Mouse (Mus musculus): Measurements from ENCODE around the gene Gpr3. TPM values are rescaled to one million over a fixed set of nuclear protein-coding genes. Genes with fewer than 3 reads are reported as not detected.

Gene Gpr3
- polyA plus RNA-seq, 1 experiment: not detected

DNA sequence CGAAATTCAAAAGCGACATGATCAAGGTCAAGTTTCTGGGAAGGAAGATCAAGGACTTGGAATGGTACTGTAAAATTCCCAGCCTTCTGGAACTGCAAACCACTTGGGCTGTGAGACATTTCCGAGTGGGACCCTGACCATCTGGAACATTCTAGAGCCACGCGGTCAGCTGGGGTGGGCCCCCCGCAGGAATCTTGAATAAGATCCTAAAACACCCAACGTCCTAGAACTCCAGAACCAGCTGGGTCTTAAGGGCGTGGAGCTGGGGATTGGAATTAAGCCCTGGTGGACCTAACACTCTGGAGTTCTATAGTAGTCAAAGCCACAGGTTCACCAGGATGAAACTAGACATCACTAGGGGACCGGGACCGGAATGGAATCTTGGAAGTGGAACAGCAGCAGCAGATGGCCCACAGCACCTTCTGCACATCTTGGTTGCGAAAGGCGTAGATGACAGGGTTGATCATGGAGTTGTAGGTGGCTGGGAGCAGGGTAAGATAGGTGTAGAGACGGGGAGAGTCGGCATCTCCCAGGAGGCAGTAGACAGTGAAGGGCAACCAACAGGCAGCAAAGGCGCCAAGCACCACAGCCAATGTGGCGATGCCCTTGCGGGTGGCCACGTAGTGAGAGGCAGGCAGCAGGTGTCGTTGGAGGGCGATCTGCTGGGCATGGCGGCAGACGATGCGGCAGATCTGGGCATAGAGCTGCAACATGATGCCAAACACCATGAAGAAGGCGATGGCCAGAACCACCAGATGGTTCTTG is 2.1 kb downstream of the Gpr3 start:
- TF ChIP-seq POLR2A (IDR thresholded peaks at IDR 0.05; ENCODE audit: low read depth, low read length) (no peak), CTCF (IDR thresholded peaks at IDR 0.05; ENCODE audit: extremely low read depth, insufficient read length, insufficient replicate concordance, low read depth, low read length) (no peak)
- Histone ChIP-seq H3K27ac (ENCODE audit: insufficient read depth, low read depth, low read length) (no peak overlapping the region), H3K4me1 (ENCODE audit: control insufficient read depth, insufficient read depth, insufficient read length, low read length) (peaks cover 11% of the 10 kb centered on the region), H3K27me3 (ENCODE audit: control insufficient read depth, insufficient read depth, low read length) (peaks cover 2% of the 10 kb centered on the region; the same call in 1 of the 2 replicates), H3K4me3 (ENCODE audit: low read depth, low read length) (no peak overlapping the region), H3K36me3 (ENCODE audit: control insufficient read depth, insufficient read depth, low read length) (no peaks in the 10 kb centered on the region)
- 91% methylated on average over 24 of the region's 24 CpGs for WGBS

DNA sequence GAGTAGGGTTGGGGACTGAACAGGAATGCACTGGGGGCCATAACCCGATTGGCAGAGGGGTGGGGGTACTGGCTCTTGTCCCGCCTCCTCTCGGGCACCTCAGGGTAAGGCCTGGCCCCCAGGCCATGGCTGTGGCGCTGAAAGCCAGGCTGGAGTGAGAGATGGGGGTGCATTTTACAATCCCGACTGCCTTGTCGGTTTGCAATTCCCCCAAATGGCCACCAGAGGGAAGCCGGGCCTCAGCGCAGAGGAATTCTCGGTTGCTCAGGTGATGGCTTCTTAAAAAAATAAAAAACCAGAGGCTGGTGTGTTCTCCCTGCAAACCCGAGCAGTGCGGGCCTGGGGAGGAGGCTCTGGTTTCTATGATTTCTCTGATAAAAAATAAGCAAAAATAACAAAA is 3.0 kb downstream of the Gpr3 start:
- peaks cover 11% of the 10 kb centered on the region for H3K4me1 ChIP-seq (ENCODE audit: control insufficient read depth, insufficient read depth, insufficient read length, low read length)
- H3K27me3 ChIP-seq (ENCODE audit: control insufficient read depth, insufficient read depth, low read length): peaks cover 2% of the 10 kb centered on the region; the same call in 1 of the 2 replicates
- 3% methylated on average over 11 of the region's 11 CpGs for WGBS
- no peak overlapping the region for H3K4me3 ChIP-seq (ENCODE audit: low read depth, low read length)
- no peaks in the 10 kb centered on the region for H3K36me3 ChIP-seq (ENCODE audit: control insufficient read depth, insufficient read depth, low read length)
- TF ChIP-seq CTCF (IDR thresholded peaks at IDR 0.05; ENCODE audit: extremely low read depth, insufficient read length, insufficient replicate concordance, low read depth, low read length) (peak; percentile 92), POLR2A (IDR thresholded peaks at IDR 0.05; ENCODE audit: low read depth, low read length) (no peak)
- no peak overlapping the region for H3K27ac ChIP-seq (ENCODE audit: insufficient read depth, low read depth, low read length)

DNA sequence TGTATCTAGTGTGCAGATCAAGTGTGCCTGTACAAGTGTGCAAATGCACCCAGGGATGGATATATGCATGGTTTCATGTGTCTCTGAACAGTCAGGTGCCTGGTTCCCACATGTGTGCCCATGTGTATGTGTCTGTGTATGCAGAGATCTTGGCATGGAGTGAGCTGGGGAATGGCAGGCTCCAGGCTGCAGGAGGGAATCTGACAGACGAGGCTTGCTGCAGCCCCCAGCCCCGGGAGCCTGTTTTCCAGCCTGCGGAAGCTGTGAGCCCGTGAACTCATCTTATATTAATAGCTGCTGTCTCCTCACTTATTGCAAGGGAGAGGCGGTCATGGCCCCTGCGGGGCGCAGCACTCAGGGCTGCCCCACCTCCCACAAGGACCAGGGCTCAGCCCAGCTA is 8.0 kb downstream of the Gpr3 start:
- 65% methylated on average over 7 of the region's 7 CpGs for WGBS
- H3K27me3 ChIP-seq (ENCODE audit: control insufficient read depth, insufficient read depth, low read length): no peaks in the 10 kb centered on the region
- TF ChIP-seq CTCF (IDR thresholded peaks at IDR 0.05; ENCODE audit: extremely low read depth, insufficient read length, insufficient replicate concordance, low read depth, low read length): no peak
- TF ChIP-seq POLR2A (IDR thresholded peaks at IDR 0.05; ENCODE audit: low read depth, low read length): no peak

DNA sequence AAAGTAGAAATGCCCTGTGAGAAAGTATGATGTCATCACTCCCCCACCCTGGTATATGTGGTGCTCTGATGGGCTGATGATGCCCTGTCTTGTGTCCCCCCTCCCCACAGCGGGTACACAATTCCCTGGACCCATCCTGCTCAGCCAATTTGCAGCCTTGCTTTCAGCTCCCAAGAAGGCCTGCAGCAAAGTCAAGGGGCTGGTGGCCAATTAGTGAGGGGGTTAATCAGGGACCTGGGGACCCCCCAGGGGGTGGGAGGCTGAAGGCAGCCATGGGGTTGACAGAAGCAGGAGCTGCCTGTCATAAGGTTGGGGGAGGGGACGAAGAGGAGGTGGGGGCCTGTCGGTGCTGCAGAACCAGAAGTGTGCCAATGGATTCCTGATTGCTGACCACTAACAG is 8.7 kb downstream of the Gpr3 start:
- no peak overlapping the region for H3K27ac ChIP-seq (ENCODE audit: insufficient read depth, low read depth, low read length)
- H3K4me3 ChIP-seq (ENCODE audit: low read depth, low read length): no peak overlapping the region
- 82% methylated on average over 3 of the region's 3 CpGs for WGBS
- TF ChIP-seq POLR2A (IDR thresholded peaks at IDR 0.05; ENCODE audit: low read depth, low read length) (no peak), CTCF (IDR thresholded peaks at IDR 0.05; ENCODE audit: extremely low read depth, insufficient read length, insufficient replicate concordance, low read depth, low read length) (no peak)
- H3K4me1 ChIP-seq (ENCODE audit: control insufficient read depth, insufficient read depth, insufficient read length, low read length): peaks cover 20% of the 10 kb centered on the region
- 0 out of 2 replicates have a peak, but pooled peaks cover under 1% of the 10 kb centered on the region for H3K36me3 ChIP-seq (ENCODE audit: control insufficient read depth, insufficient read depth, low read length)
- H3K27me3 ChIP-seq (ENCODE audit: control insufficient read depth, insufficient read depth, low read length): no peaks in the 10 kb centered on the region

More for the DNA sequence above, 8.0 kb downstream of the Gpr3 start:
- peaks cover 20% of the 10 kb centered on the region for H3K4me1 ChIP-seq (ENCODE audit: control insufficient read depth, insufficient read depth, insufficient read length, low read length)
- H3K4me3 ChIP-seq (ENCODE audit: low read depth, low read length): no peak overlapping the region
- no peak overlapping the region for H3K27ac ChIP-seq (ENCODE audit: insufficient read depth, low read depth, low read length)
- H3K36me3 ChIP-seq (ENCODE audit: control insufficient read depth, insufficient read depth, low read length): no peaks in the 10 kb centered on the region

DNA sequence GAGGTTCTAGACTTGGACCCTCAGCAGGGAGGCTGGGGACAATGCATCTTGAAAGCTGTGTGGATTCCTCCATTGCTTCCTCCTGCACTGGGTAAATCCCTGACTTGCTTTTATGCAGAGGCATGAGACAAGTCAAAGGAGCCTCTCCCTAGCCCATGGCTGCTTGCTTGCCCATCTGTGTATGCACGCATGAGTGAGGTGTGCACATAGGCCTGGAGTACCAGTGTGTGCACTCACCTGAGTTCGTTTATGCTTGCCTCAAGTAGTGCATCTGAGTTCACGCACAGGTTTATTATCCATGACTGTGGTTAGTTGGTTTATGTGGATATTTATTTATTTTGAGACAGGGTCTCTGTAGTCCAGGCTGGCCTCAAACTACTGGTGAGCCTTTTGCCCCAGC is 10.1 kb downstream of the Gpr3 start:
- no peak for TF ChIP-seq POLR2A (IDR thresholded peaks at IDR 0.05; ENCODE audit: low read depth, low read length)
- TF ChIP-seq CTCF (IDR thresholded peaks at IDR 0.05; ENCODE audit: extremely low read depth, insufficient read length, insufficient replicate concordance, low read depth, low read length): no peak
- Histone ChIP-seq H3K27me3 (ENCODE audit: control insufficient read depth, insufficient read depth, low read length) (no peaks in the 10 kb centered on the region), H3K4me3 (ENCODE audit: low read depth, low read length) (no peak overlapping the region), H3K36me3 (ENCODE audit: control insufficient read depth, insufficient read depth, low read length) (peaks cover 8% of the 10 kb centered on the region; the same call in 1 of the 2 replicates), H3K4me1 (ENCODE audit: control insufficient read depth, insufficient read depth, insufficient read length, low read length) (peaks cover 20% of the 10 kb centered on the region), H3K27ac (ENCODE audit: insufficient read depth, low read depth, low read length) (no peak overlapping the region)
- WGBS: 93% methylated on average over 3 of the region's 3 CpGs

DNA sequence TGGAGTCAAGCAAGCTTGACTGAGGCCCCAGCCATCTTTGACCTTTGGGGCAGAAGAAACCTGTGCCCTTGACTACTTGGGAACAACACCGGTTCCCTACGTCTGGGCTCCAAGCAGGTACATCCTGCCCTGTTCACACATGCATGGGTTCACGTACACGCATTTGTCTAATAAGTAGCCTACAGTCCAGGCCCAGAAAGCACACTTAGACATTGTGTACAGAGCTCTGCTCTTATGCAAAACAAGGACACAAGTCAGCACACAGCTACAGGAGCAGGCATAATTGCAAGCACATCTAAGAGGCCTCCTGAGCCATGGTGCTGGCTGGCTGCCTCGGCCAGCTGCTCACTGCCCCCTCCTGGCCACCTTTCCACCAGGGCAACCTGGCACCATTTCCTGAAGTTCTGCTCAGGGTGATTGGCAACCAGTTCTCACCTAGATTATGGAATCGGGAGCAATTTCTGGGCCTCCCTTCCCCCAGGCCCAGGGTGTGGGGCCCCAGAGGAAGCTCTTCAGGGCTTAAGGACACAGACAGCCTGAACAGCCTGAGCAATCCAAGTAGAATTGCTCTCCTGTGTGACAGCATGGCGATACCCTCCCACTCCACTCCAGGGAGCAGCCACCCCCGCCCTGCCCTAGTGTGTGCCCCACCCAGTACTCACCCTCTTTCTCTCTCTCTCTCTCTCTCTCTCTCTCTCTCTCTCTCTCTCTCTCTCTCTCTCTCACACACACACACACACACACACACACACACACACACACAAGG is 11.1 kb downstream of the Gpr3 start:
- TF ChIP-seq POLR2A (IDR thresholded peaks at IDR 0.05; ENCODE audit: low read depth, low read length) (no peak), CTCF (IDR thresholded peaks at IDR 0.05; ENCODE audit: extremely low read depth, insufficient read length, insufficient replicate concordance, low read depth, low read length) (peak; percentile 71)
- peak overlapping the region; percentile 44 for H3K27ac ChIP-seq (ENCODE audit: insufficient read depth, low read depth, low read length)
- no peaks in the 10 kb centered on the region for H3K27me3 ChIP-seq (ENCODE audit: control insufficient read depth, insufficient read depth, low read length)
- no peak overlapping the region for H3K4me3 ChIP-seq (ENCODE audit: low read depth, low read length)
- 26% methylated on average over 7 of the region's 8 CpGs for WGBS
- H3K36me3 ChIP-seq (ENCODE audit: control insufficient read depth, insufficient read depth, low read length): peaks cover 17% of the 10 kb centered on the region
- H3K4me1 ChIP-seq (ENCODE audit: control insufficient read depth, insufficient read depth, insufficient read length, low read length): peaks cover 20% of the 10 kb centered on the region

DNA sequence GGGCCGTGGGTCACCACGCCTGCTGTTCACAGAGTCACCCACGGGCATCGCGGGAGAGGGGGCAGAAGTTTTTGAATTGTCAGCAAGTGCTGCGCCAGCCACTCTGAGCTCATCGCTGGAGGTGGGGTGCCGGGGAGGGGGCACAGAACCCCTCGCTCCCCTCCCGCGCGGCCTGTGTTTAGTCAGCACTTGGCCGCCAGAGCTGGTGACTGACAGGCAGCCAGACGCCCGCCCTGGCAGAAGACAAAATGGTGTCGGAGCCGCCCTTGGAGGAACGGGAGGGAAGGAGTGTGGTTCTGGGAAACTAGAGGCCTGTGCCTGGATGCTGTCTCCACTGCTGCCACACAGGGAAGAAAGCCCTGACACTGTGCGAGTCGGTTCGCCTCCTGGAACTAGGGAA is 12.0 kb downstream of the Gpr3 start:
- Histone ChIP-seq H3K4me1 (ENCODE audit: control insufficient read depth, insufficient read depth, insufficient read length, low read length) (peaks cover 20% of the 10 kb centered on the region), H3K4me3 (ENCODE audit: low read depth, low read length) (no peak overlapping the region), H3K27ac (ENCODE audit: insufficient read depth, low read depth, low read length) (peak overlapping the region; percentile 44; the same call in 1 of the 2 replicates), H3K27me3 (ENCODE audit: control insufficient read depth, insufficient read depth, low read length) (no peaks in the 10 kb centered on the region), H3K36me3 (ENCODE audit: control insufficient read depth, insufficient read depth, low read length) (peaks cover 25% of the 10 kb centered on the region)
- no peak for TF ChIP-seq POLR2A (IDR thresholded peaks at IDR 0.05; ENCODE audit: low read depth, low read length)
- no peak for TF ChIP-seq CTCF (IDR thresholded peaks at IDR 0.05; ENCODE audit: extremely low read depth, insufficient read length, insufficient replicate concordance, low read depth, low read length)
- 48% methylated on average over 21 of the region's 21 CpGs for WGBS

All from small intestine, adult 2 months (tissue).